Mouse (Mus musculus) kidney, adult 2 months (tissue): ENCODE data around the gene Trem3.

Source experiments
- CTCF ChIP-seq: fragments of 200-500 bp; conservative IDR thresholded peaks from 2 replicates; pipeline ENCODE4 v1.5.1; 2011; ENCODE audit warnings: low read depth, mild to moderate bottlenecking, control low read depth, low read length, moderate library complexity, mixed read lengths; ENCODE audit not compliant: insufficient read depth, insufficient read length
- POLR2A ChIP-seq: fragments of 200-500 bp; IDR thresholded peaks from one replicate; pipeline ENCODE4 v1.6.1; 2011; ENCODE audit warnings: low read depth, low read length, control low read depth

GRCm38 (mm10) chr17:48230680-48231079, 16.9 kb upstream of the Trem3 start:
- TF ChIP-seq CTCF = no peak
- no peak for TF ChIP-seq POLR2A
